Comparison of ENCODE assay signal across 21 mouse cellular contexts in the genomic region with DNA sequence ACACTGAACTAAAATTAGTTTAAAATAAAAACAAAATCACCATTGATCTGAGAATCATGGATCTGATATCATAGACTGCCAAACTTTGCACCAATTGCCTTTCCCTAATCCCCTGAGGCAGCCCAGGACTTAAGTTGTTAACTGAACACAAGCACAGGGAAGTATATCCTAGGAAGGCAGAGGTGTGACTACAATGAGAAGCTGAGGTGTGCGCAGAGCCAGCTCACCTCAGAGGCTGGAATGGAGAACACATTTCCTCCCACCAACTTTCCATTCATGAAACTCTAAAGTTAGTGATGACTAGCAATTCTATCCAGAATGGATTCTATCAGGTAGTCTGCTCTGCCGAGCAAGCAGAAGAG. TPM values are rescaled to one million over a fixed set of nuclear protein-coding genes. Genes with fewer than 3 reads are reported as not detected.
A peak's percentile ranks its signal among the peaks of the same experiment; 100 is the strongest.
DNase-seq lines count a peak whose midpoint lies in the region; ATAC-seq and TF ChIP-seq lines count a peak whose summit lies in the region.
"Had no signal": no experiment of that assay in that cellular context is flagged by ENCODE, and none has a peak within 500 bp of the region (broad histone marks: within the 10 kb centered on the region; RNA-seq: fewer than 3 reads in every experiment).

No protein-coding gene starts in this region.

- no peak for TF ChIP-seq CTCF in liver, postnatal 0 days (IDR thresholded peaks at IDR 0.05; ENCODE audit: low read depth)
- no peak for TF ChIP-seq CTCF in CH12.LX (conservative IDR thresholded peaks at IDR 0.05 in 1 of 2, IDR thresholded peaks at IDR 0.05 in 1 of 2; ENCODE audit: low read depth in 2 of 2, low read length in 2 of 2)

- no peaks in the 10 kb centered on the region for H3K79me2 ChIP-seq in CH12.LX (replicated peaks; ENCODE audit: control insufficient read depth, extremely low read depth, insufficient read depth, poor library complexity, severe bottlenecking)

- no peaks in the 10 kb centered on the region for H3K27me3 ChIP-seq in liver, embryonic 13.5 days
- no peaks in the 10 kb centered on the region for H3K27me3 ChIP-seq in liver, postnatal 0 days (ENCODE audit: insufficient read depth, low read length)
- no peaks in the 10 kb centered on the region for H3K27me3 ChIP-seq in CH12.LX (replicated peaks)
- H3K27me3 ChIP-seq: embryonic facial prominence, embryonic 15.5 days; forebrain, embryonic 12.5 days; heart, embryonic 13.5 days; hindbrain, embryonic 12.5 days; intestine, embryonic 15.5 days; Patski had no signal

- H3K4me3 ChIP-seq in liver, embryonic 13.5 days (replicated peaks), result no peak overlapping the region
- H3K4me3 ChIP-seq in liver, postnatal 0 days (ENCODE audit: low read depth, low read length), result no peak overlapping the region
- H3K4me3 ChIP-seq in CH12.LX (replicated peaks in 1 of 3; ENCODE audit: low read depth in 2 of 3, low read length in 2 of 3, poor library complexity in 1 of 3), result no peak overlapping the region
- H3K4me3 ChIP-seq: embryonic facial prominence, embryonic 15.5 days; forebrain, embryonic 12.5 days; heart, embryonic 13.5 days; hindbrain, embryonic 12.5 days; intestine, embryonic 15.5 days had no signal

- no peak overlapping the region for H3K9ac ChIP-seq in liver, embryonic 13.5 days
- H3K9ac ChIP-seq in liver, postnatal 0 days (replicated peaks), result no peak overlapping the region
- H3K9ac ChIP-seq in CH12.LX (ENCODE audit: insufficient read depth, low read depth), result no peak overlapping the region
- H3K9ac ChIP-seq: embryonic facial prominence, embryonic 15.5 days; forebrain, embryonic 12.5 days; forebrain, postnatal 0 days; heart, embryonic 13.5 days; hindbrain, embryonic 12.5 days; intestine, embryonic 15.5 days had no signal

- 84% methylated on average over 2 of the region's 2 CpGs for WGBS in liver, embryonic 13.5 days (ENCODE audit: insufficient replicate concordance)
- 90% methylated on average over 2 of the region's 2 CpGs for WGBS in liver, postnatal 0 days (ENCODE audit: insufficient replicate concordance)

- TF ChIP-seq POLR2A in CH12.LX (IDR thresholded peaks at IDR 0.05; ENCODE audit: low read depth, low read length), result no peak

- ATAC-seq in liver, embryonic 13.5 days (ENCODE audit: low read depth), result peak; percentile 43; the same call in 1 of the 2 replicates
- ATAC-seq in liver, postnatal 0 days, result no peak
- ATAC-seq in erythroid progenitor cell, adult 5-6 weeks (replicated peaks; ENCODE audit: low FRiP score, poor library complexity, severe bottlenecking), result 0 out of 2 replicates have a peak, but pooled peaks have one; percentile 25
- peak; percentile 18; the same call in 1 of the 2 replicates for ATAC-seq in megakaryocyte-erythroid progenitor cell, adult 5-6 weeks (replicated peaks; ENCODE audit: low FRiP score, low TSS enrichment, poor library complexity, severe bottlenecking)
- ATAC-seq: forebrain, postnatal 0 days; hindbrain, embryonic 16.5 days; intestine, embryonic 15.5 days; Patski had no signal

- H3K36me3 ChIP-seq in liver, embryonic 13.5 days, result no peaks in the 10 kb centered on the region
- H3K36me3 ChIP-seq in liver, postnatal 0 days (replicated peaks; ENCODE audit: insufficient read depth, low read length), result no peaks in the 10 kb centered on the region
- H3K36me3 ChIP-seq in CH12.LX (replicated peaks in 1 of 2; ENCODE audit: control insufficient read depth in 1 of 2, insufficient read depth in 1 of 2, low read length in 1 of 2), result peaks cover 27 to 37% of the 10 kb centered on the region in 2 experiments
- H3K36me3 ChIP-seq: embryonic facial prominence, embryonic 15.5 days; forebrain, embryonic 12.5 days; heart, embryonic 13.5 days; hindbrain, embryonic 12.5 days; intestine, embryonic 15.5 days had no signal

- TF ChIP-seq EP300 in liver, postnatal 0 days (IDR thresholded peaks at IDR 0.05; ENCODE audit: low read depth), result no peak
- TF ChIP-seq EP300 in CH12.LX (IDR thresholded peaks at IDR 0.05; ENCODE audit: low read length), result no peak

- no peak overlapping the region for H3K4me2 ChIP-seq in liver, embryonic 13.5 days
- no peak overlapping the region; the same call in 1 of the 2 replicates for H3K4me2 ChIP-seq in liver, postnatal 0 days (ENCODE audit: low read depth, low read length)
- peak overlapping the region; percentile 36; the same call in 1 of the 2 replicates for H3K4me2 ChIP-seq in CH12.LX (ENCODE audit: insufficient read depth, low read depth, poor library complexity, severe bottlenecking)
- H3K4me2 ChIP-seq: embryonic facial prominence, embryonic 15.5 days; forebrain, embryonic 12.5 days; heart, embryonic 13.5 days; hindbrain, embryonic 12.5 days; intestine, embryonic 15.5 days had no signal

- in situ Hi-C loops in CH12.LX (cut with MboI; ENCODE audit: low pct_ligation_motif_present, low pct_unique_long_range_greater_than_20kb, low sequenced_read_pairs), result no loop called here

- peak overlapping the region; percentile 45; the same call in 1 of the 2 replicates for H3K27ac ChIP-seq in liver, embryonic 13.5 days
- no peak overlapping the region for H3K27ac ChIP-seq in liver, postnatal 0 days (ENCODE audit: low read depth)
- H3K27ac ChIP-seq in CH12.LX (ENCODE audit: insufficient read depth, low read depth), result no peak overlapping the region; the same call in 1 of the 2 replicates
- H3K27ac ChIP-seq: embryonic facial prominence, embryonic 15.5 days; forebrain, embryonic 12.5 days; heart, embryonic 13.5 days; hindbrain, embryonic 12.5 days; intestine, embryonic 15.5 days had no signal

- dilution Hi-C loops in CH12.LX (cut with MboI; ENCODE audit: extremely low pct_ligation_motif_present, extremely low pct_unique_long_range_greater_than_20kb, low sequenced_read_pairs), result no loop called here

- peaks cover 13% of the 10 kb centered on the region for H3K4me1 ChIP-seq in liver, embryonic 13.5 days (replicated peaks)
- H3K4me1 ChIP-seq in liver, postnatal 0 days (ENCODE audit: insufficient read depth), result no peaks in the 10 kb centered on the region
- peaks cover 7 to 22% of the 10 kb centered on the region in 2 experiments for H3K4me1 ChIP-seq in CH12.LX (ENCODE audit: control insufficient read depth in 1 of 2, insufficient read depth in 2 of 2)
- H3K4me1 ChIP-seq: embryonic facial prominence, embryonic 15.5 days; forebrain, embryonic 12.5 days; heart, embryonic 13.5 days; hindbrain, embryonic 12.5 days; intestine, embryonic 15.5 days had no signal

- no peaks in the 10 kb centered on the region for H3K9me3 ChIP-seq in liver, embryonic 13.5 days (replicated peaks)
- H3K9me3 ChIP-seq in liver, postnatal 0 days (ENCODE audit: low read length), result no peaks in the 10 kb centered on the region
- no peaks in the 10 kb centered on the region for H3K9me3 ChIP-seq in CH12.LX (replicated peaks; ENCODE audit: low read length)
- H3K9me3 ChIP-seq: embryonic facial prominence, embryonic 15.5 days; forebrain, embryonic 12.5 days; heart, embryonic 13.5 days; hindbrain, embryonic 12.5 days; intestine, embryonic 15.5 days had no signal

- no peak for DNase-seq in liver, embryonic 13.5 days
- DNase-seq in liver, postnatal 0 days, result no peak
- no peak for DNase-seq in CH12.LX (ENCODE audit: extremely low read depth)
- DNase-seq in kidney, adult 11 months, result no peak
- DNase-seq in layer of hippocampus, postnatal 14 days (ENCODE audit: low spot score in 2 of 2), result no peak
- DNase-seq: adrenal gland, postnatal 14 days; cerebellum, adult 11-12 months; cerebellum, adult 9-11 months; cerebellum, postnatal 36 days; forebrain, postnatal 0 days; gastrocnemius, postnatal 36 days; heart, postnatal 4 days had no signal

- no peak for TF ChIP-seq RAD21 in CH12.LX (IDR thresholded peaks at IDR 0.05; ENCODE audit: low read depth, low read length)

TF ChIP-seq in CH12.LX, 34 proteins besides CTCF, POLR2A, EP300 and RAD21:
- TF ChIP-seq ZMIZ1 (IDR thresholded peaks at IDR 0.05; ENCODE audit: low read depth, low read length) (no peak), MAZ (IDR thresholded peaks at IDR 0.05; ENCODE audit: low read depth, low read length) (no peak), TCF12 (IDR thresholded peaks at IDR 0.05; ENCODE audit: low read depth, low read length) (no peak), NELFE (IDR thresholded peaks at IDR 0.05; ENCODE audit: low read depth, low read length) (no peak), ZNF384 (IDR thresholded peaks at IDR 0.05; ENCODE audit: low read depth, low read length) (no peak), POLR2AphosphoS2 (IDR thresholded peaks at IDR 0.05; ENCODE audit: low read depth, low read length) (no peak), NRF1 (IDR thresholded peaks at IDR 0.05; ENCODE audit: low read depth, low read length) (no peak), SMC3 (IDR thresholded peaks at IDR 0.05; ENCODE audit: low read depth, low read length) (no peak), MAFK (IDR thresholded peaks at IDR 0.05; ENCODE audit: insufficient replicate concordance, low read length) (no peak), JUN (IDR thresholded peaks at IDR 0.05; ENCODE audit: insufficient read depth, low read depth, low read length) (no peak), UBTF (IDR thresholded peaks at IDR 0.05; ENCODE audit: low read depth, low read length) (no peak), ETS1 (conservative IDR thresholded peaks at IDR 0.05; ENCODE audit: low read depth, low read length) (no peak), CHD2 (IDR thresholded peaks at IDR 0.05; ENCODE audit: low read length) (no peak), ZKSCAN1 (IDR thresholded peaks at IDR 0.05; ENCODE audit: borderline replicate concordance, low read depth, low read length) (no peak), TBP (conservative IDR thresholded peaks at IDR 0.05; ENCODE audit: low read depth, low read length) (no peak), IRF4 (IDR thresholded peaks at IDR 0.05; ENCODE audit: low read depth, low read length) (no peak), PAX5 (IDR thresholded peaks at IDR 0.05; ENCODE audit: low read length) (no peak), MXI1 (IDR thresholded peaks at IDR 0.05; ENCODE audit: low read depth, low read length) (no peak), RCOR1 (conservative IDR thresholded peaks at IDR 0.05; ENCODE audit: low read depth, low read length) (no peak), ELF1 (IDR thresholded peaks at IDR 0.05; ENCODE audit: low read depth, low read length) (no peak)

RNA-seq across cellular contexts. Expression of a gene that starts 56.1 kb away (rescaled TPM):
- 1.7 and 2.4 TPM in 2 replicates for polyA plus RNA-seq in liver, embryonic 13.5 days (2015; fragmentation: Nextera tagmentation; extraction: Ambion mirVana)
- polyA plus RNA-seq in liver, postnatal 0 days (2015; fragmentation: Nextera tagmentation; extraction: Ambion mirVana), result 1.1 and 1.2 TPM in 2 replicates
- total RNA-seq in CH12.LX (2012; rRNA removed) (22.4 and 28.7 TPM in 2 replicates), CH12.LX (2014; rRNA removed) (10.4 and 10.5 TPM in 2 replicates)
- polyA plus RNA-seq in CH12.LX (2012; ENCODE audit: insufficient read length, low read depth), result 23.3 and 26.5 TPM in 2 replicates
- total RNA-seq in erythroid progenitor cell, adult 5-6 weeks (2015; ENCODE audit: low replicate concordance), result 16.3 and 17.7 TPM in 2 replicates
- total RNA-seq in erythroid progenitor cell, adult 5-6 weeks (2017; ENCODE audit: low replicate concordance), result 14.5 and 17.5 TPM in 2 replicates
- total RNA-seq in megakaryocyte-erythroid progenitor cell, adult 5-6 weeks (2014; fragmentation: Nextera tagmentation), result 20.5 and 25.4 TPM in 2 replicates
- 12.2 and 15.6 TPM in 2 replicates for total RNA-seq in megakaryocyte-erythroid progenitor cell, adult 5-6 weeks (2017)
- 10 to 100 TPM in 1 of 2 experiments, 1 to 10 TPM in 1; 8.8 to 10.3 TPM for total RNA-seq in layer of hippocampus, postnatal 14 days (2021)
